Mouse (Mus musculus) kidney, postnatal 4 days (tissue): ENCODE results near the gene H13.
"Not testable (repeated sequence)": the region's sequence is repeated elsewhere in the genome, so short reads cannot be mapped to it uniquely, and the experiment has no call there.

Experiments used
- DNase-seq, 2 experiments: peaks; one replicate each; pipeline ENCODE4 v3.0.0; 2021; ENCODE audit warnings: mixed read lengths in 2 of 2

Gene H13

GRCm38 (mm10) chr2:152666191-152666590 is 3.1 kb upstream of the H13 start:
- DNase-seq = not testable (repeated sequence)

- DNase-seq = peak; percentile 72 to 79
Measured at GRCm38 (mm10) chr2:152669639-152670484, 601 bp downstream of the H13 start.

GRCm38 (mm10) chr2:152670983-152671641 is 1.9 kb downstream of the H13 start:
- DNase-seq = peak; percentile 52 to 53

- peak; percentile 66 to 77 for DNase-seq
Measured at GRCm38 (mm10) chr2:152671642-152671999, 2.4 kb downstream of the H13 start.

- no peak for DNase-seq
Measured at GRCm38 (mm10) chr2:152672166-152672565, 2.9 kb downstream of the H13 start.

- DNase-seq = no peak
Measured at GRCm38 (mm10) chr2:152674148-152674547, 4.9 kb downstream of the H13 start.

- DNase-seq = no peak
Measured at GRCm38 (mm10) chr2:152675252-152675791, 6.1 kb downstream of the H13 start.

DNA sequence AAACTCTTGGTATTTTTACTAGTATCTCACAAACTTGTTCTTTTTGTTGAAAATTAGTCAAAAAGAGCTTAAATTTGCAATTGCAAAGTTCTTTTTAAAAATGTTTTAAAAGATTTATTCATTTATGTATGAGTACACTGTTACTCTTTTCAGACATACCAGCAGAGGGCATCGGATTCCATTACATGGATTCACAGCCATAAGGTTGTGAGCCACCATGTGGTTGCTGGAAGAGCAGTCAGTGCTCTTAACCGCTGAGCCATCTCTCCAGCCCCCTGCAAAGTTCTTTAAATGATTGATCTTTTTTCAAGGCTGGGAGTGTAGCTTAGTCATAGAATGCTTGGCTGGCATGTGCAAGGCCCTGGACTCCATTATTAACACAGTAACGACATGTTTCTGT is 9.0 kb downstream of the H13 start:
- peak in 1 of 2 experiments; percentile 63 for DNase-seq

GRCm38 (mm10) chr2:152678925-152679324 is 9.7 kb downstream of the H13 start:
- no peak for DNase-seq

DNA sequence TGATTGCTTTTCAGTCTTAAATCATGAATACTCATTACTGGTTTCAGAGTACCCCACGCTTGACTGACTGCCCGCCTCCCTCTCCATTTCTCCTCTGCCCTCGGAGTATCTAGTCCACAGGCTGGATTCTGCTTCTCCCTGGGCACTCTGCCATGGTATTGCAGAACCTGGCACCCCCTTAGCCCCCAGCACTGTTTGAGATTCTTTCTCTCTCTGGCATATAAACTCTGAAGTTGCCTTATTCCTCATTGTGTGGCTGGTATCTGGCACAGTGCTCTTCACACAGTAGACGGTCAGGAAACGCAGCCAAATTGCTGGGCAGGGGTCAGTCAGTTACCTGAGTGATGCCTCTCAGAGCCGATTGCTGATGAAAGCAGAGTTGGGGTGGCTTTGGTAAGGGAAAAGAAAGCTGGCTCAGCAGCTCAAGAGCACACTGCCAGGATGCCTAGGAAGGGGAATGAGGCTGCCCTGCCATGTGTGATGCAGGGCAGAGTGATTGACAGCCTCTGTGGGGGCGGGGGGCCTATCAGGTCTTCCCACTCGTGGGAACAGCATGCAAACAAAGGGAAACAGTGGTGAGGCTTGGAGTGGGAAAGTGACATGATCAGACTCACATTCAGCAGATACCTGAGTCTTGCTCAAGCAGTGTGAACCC is 10.6 kb downstream of the H13 start:
- DNase-seq = peak; percentile 41 to 62

GRCm38 (mm10) chr2:152683086-152683485 is 13.8 kb downstream of the H13 start:
- DNase-seq = no peak

DNA sequence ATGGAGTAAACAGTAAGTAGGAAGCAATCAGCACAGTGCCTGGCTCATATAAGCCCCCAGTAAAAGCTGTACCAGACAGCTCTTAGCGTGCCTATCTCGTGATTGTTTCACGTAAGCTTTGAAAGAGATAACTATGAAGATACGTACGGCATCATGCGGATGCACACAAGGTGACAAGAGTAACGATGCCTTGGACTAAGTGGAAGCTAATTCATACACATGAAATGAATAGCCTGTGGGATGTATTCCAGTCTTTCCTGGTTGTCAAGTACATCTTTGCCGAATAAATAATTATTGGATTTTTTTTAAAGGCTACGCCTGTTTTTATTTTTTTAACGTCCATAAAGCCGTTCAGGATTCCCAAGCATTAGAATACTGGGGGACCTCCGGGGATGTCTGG is 17.1 kb downstream of the H13 start:
- no peak for DNase-seq

DNA sequence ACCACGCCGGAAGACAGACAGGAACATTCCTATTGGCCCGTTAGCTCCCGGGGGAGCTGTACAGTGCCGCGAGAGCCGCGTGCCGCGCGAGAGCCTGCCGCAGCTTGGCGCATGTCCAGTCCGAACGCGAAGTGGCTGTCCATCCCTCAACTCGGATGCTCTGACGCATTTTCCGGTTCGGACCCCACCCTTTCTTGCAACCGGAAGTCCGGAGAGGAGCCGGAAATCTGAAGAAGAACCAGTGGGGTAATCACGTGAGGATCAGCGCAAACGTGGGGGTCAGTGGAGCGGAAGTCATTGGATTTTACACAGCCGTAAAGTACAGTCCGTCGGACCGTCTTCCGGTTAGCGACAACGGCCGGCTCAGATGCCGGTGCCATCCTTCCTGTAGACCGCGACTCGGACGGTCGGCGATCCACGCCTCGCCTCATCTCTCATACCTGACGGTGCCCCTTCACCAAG is 17.6 kb downstream of the H13 start, which contains the start of gene Mcts2:
Gene Mcts2, plus strand, starts transcription at position 230 of the 462 bp plus-strand sequence.
- DNase-seq = peak; percentile 94 to 96

DNA sequence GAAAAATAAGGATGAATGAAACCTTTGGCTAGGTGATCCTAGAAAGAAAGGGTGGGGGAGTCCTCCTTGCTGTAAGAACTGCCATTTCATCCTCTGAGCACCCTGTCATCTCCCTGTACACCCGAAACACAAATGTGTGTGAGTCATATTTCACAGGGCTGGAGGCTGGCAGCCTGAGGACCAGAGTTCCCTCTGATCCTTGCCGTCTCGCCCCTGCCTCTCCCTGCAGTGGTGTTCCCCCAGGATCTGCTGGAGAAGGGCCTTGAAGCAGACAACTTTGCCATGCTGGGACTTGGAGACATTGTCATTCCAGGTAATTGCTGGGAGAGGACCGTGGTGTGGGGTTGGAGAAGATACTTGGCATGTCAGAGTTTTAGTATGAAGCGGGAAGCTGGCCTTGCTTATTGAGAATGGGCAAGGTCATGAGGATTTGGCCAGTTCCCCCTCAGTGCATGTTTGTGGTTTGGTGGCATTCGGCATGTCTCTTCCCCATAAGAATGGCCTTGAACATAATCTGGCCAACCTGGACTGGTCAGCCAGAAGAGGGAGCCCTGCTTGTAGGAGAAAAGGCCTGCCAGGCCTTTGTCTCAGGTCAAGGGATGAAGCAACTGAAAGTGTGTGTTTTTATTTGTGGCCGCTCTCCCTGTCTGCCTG is 22.4 kb downstream of the H13 start:
- DNase-seq = peak in 1 of 2 experiments; percentile 59

GRCm38 (mm10) chr2:152693233-152693632 is 24.0 kb downstream of the H13 start:
- DNase-seq = peak; percentile 79 to 85

- no peak for DNase-seq
Measured at GRCm38 (mm10) chr2:152693735-152694134, 24.5 kb downstream of the H13 start.

GRCm38 (mm10) chr2:152694708-152695107 is 25.4 kb downstream of the H13 start:
- no peak for DNase-seq

- DNase-seq = no peak
Measured at GRCm38 (mm10) chr2:152696016-152696415, 26.8 kb downstream of the H13 start.

GRCm38 (mm10) chr2:152696476-152697164 is 27.4 kb downstream of the H13 start:
- peak; percentile 95 to 96 for DNase-seq

DNA sequence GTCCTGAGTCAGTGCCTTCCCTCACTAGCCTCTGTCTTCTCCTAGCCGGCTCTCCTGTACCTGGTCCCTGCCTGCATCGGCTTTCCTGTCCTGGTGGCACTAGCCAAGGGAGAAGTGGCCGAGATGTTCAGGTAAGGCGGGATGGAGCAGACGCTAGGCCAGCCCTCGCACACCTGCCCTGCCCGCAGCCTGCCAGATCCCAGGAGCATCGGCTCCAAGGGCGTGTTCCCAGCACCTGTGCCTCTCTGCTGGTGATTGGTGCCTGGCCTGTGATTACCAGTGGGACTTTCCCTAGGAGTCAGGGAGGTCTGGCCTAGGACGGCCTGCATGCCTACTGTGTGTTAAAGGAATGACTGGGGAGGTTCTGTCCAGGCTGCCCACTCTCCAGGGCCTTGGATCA is 30.9 kb downstream of the H13 start:
- no peak for DNase-seq

DNA sequence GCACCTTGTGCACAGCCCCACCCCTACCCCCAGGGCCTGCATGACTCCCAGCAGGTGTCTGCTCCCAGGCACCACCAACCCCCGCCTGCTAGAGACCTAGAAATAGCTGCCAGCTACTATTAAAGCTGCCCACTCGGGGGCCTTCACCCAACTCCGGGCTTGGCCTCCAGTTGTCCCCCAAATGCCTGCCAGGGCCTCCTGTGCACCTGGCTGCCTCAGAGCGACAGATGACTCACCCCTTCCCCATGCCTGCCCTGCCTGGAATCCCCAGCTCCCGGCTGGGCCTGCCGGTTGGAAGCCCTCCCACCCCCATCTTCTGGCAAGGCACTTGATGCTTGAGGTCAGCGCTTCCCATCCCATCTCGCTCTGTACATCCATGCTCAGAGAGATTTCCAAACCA is 31.5 kb downstream of the H13 start:
- DNase-seq = no peak
